In the genomic region with DNA sequence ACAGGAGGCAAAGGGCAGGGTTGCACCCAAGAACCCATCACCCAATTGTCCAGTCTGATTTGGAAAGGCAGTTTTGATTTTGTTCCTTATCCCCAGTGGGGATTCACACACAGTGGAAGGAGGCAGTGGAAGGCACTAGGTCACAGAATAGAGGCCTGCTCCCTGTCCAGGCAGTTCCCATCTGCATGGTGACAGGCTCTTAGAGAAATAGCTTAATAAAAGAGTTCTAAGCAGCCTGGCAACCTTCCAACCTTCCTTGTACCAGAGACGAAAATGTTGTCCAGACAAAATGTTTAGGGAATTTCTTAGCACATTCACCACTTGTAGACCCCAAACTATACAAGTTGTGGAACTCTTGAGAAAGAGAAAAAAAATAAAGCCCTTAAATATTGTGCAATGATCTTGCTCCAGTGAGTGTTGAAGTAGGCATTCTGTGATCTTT, we compare ENCODE assay signal across 12 mouse cellular contexts. TPM values are rescaled to one million over a fixed set of nuclear protein-coding genes. Genes with fewer than 3 reads are reported as not detected.
DNase-seq lines count a peak whose midpoint lies in the region; ATAC-seq and TF ChIP-seq lines count a peak whose summit lies in the region.
"Had no signal": no experiment of that assay in that cellular context is flagged by ENCODE, and none has a peak within 500 bp of the region (broad histone marks: within the 10 kb centered on the region; RNA-seq: fewer than 3 reads in every experiment).

No protein-coding gene starts in this region.

- no peak overlapping the region for H3K4me2 ChIP-seq in liver, embryonic 12.5 days
- no peak overlapping the region for H3K4me2 ChIP-seq in lung, postnatal 0 days (replicated peaks; ENCODE audit: low read depth, low read length)

- TF ChIP-seq CTCF in liver, adult 2 months (IDR thresholded peaks at IDR 0.05; ENCODE audit: low read depth, low read length) = no peak
- no peak for TF ChIP-seq CTCF in brain, embryonic 14.5 days (IDR thresholded peaks at IDR 0.05; ENCODE audit: borderline replicate concordance, extremely low read depth, insufficient read depth, insufficient read length)
- no peak for TF ChIP-seq CTCF in lung, postnatal 0 days (IDR thresholded peaks at IDR 0.05)

- WGBS in heart, embryonic 10.5 days = 31% methylated on average over 1 of the region's 1 CpGs
- 5% methylated on average over 1 of the region's 1 CpGs for WGBS in liver, adult 2 months
- 62% methylated on average over 1 of the region's 1 CpGs for WGBS in liver, embryonic 12.5 days (ENCODE audit: insufficient replicate concordance)
- 6% methylated on average over 1 of the region's 1 CpGs for WGBS in lung, postnatal 0 days

- no peaks in the 10 kb centered on the region for H3K36me3 ChIP-seq in heart, embryonic 10.5 days
- H3K36me3 ChIP-seq in liver, adult 2 months (ENCODE audit: control insufficient read depth, insufficient read depth, low read length) = no peaks in the 10 kb centered on the region
- peaks cover 6% of the 10 kb centered on the region; the same call in 1 of the 2 replicates for H3K36me3 ChIP-seq in liver, embryonic 12.5 days
- no peaks in the 10 kb centered on the region for H3K36me3 ChIP-seq in lung, postnatal 0 days (ENCODE audit: insufficient read depth, low read length)

- peak overlapping the region; percentile 63 for H3K9ac ChIP-seq in liver, adult 2 months (ENCODE audit: low read depth, low read length)
- no peak overlapping the region for H3K9ac ChIP-seq in liver, embryonic 12.5 days
- no peak overlapping the region for H3K9ac ChIP-seq in lung, postnatal 0 days (replicated peaks; ENCODE audit: low read depth)
- H3K9ac ChIP-seq: liver, embryonic 14.5 days had no signal

- TF ChIP-seq EP300 in lung, postnatal 0 days (IDR thresholded peaks at IDR 0.05) = peak; percentile 51; the same call in 1 of the 2 replicates

- peak overlapping the region; percentile 69; the same call in 1 of the 2 replicates for H3K27ac ChIP-seq in heart, embryonic 10.5 days
- peak overlapping the region; percentile 95 for H3K27ac ChIP-seq in liver, adult 2 months (replicated peaks; ENCODE audit: insufficient read depth, low read depth, low read length)
- H3K27ac ChIP-seq in liver, embryonic 12.5 days = no peak overlapping the region
- H3K27ac ChIP-seq in lung, postnatal 0 days (ENCODE audit: low read length) = peak overlapping the region; percentile 66
- H3K27ac ChIP-seq: liver, embryonic 14.5 days had no signal

- H3K4me1 ChIP-seq in heart, embryonic 10.5 days = peaks cover 26% of the 10 kb centered on the region
- peaks cover 10% of the 10 kb centered on the region for H3K4me1 ChIP-seq in liver, adult 2 months (ENCODE audit: control insufficient read depth, insufficient read depth, low read length)
- H3K4me1 ChIP-seq in liver, embryonic 12.5 days = peaks cover 75% of the 10 kb centered on the region
- H3K4me1 ChIP-seq in lung, postnatal 0 days (ENCODE audit: insufficient read depth, low read depth, low read length) = peaks cover 3% of the 10 kb centered on the region; the same call in 1 of the 2 replicates

- DNase-seq in heart, embryonic 10.5 days (ENCODE audit: low spot score) = no peak
- DNase-seq in heart, postnatal 10 days = no peak
- DNase-seq in liver, adult 2 months (ENCODE audit: extremely low read depth, low read depth, low spot score) = peak; percentile 72
- DNase-seq in brain, embryonic 14.5 days (ENCODE audit: low read depth) = peak; percentile 34
- DNase-seq in lung, postnatal 0 days (ENCODE audit: low spot score) = peak; percentile 86
- no peak for DNase-seq in right cerebral cortex, postnatal 10 days (ENCODE audit: low spot score in 2 of 2)
- no peak for DNase-seq in urinary bladder, adult 2 months (ENCODE audit: low spot score)
- DNase-seq: cerebellum, postnatal 36 days; layer of hippocampus, postnatal 36 days had no signal

- no peak for TF ChIP-seq POLR2A in liver, adult 2 months (IDR thresholded peaks at IDR 0.05; ENCODE audit: extremely low read depth, insufficient read depth, low read length)
- TF ChIP-seq POLR2A in brain, embryonic 14.5 days (IDR thresholded peaks at IDR 0.05; ENCODE audit: borderline replicate concordance, extremely low read depth, insufficient read depth, insufficient read length, poor library complexity, severe bottlenecking) = no peak

- no peak for ATAC-seq in liver, embryonic 12.5 days
- peak; percentile 70 for ATAC-seq in lung, postnatal 0 days

- no peaks in the 10 kb centered on the region for H3K9me3 ChIP-seq in heart, embryonic 10.5 days
- peaks cover 6% of the 10 kb centered on the region for H3K9me3 ChIP-seq in liver, embryonic 12.5 days (replicated peaks)
- H3K9me3 ChIP-seq in lung, postnatal 0 days (ENCODE audit: low read length) = no peaks in the 10 kb centered on the region

- intact Hi-C loops in heart, postnatal 10 days (cut with DNase I) = no loop called here

- H3K4me3 ChIP-seq in heart, embryonic 10.5 days = no peak overlapping the region
- peak overlapping the region; percentile 58 for H3K4me3 ChIP-seq in liver, adult 2 months (ENCODE audit: insufficient read depth, low read depth, low read length)
- H3K4me3 ChIP-seq in liver, embryonic 12.5 days = no peak overlapping the region
- no peak overlapping the region for H3K4me3 ChIP-seq in lung, postnatal 0 days (ENCODE audit: low read depth, low read length)

- no peaks in the 10 kb centered on the region for H3K27me3 ChIP-seq in heart, embryonic 10.5 days (ENCODE audit: insufficient read depth, poor library complexity, severe bottlenecking)
- H3K27me3 ChIP-seq in liver, adult 2 months (ENCODE audit: control insufficient read depth, insufficient read depth, low read length) = no peaks in the 10 kb centered on the region
- no peaks in the 10 kb centered on the region for H3K27me3 ChIP-seq in liver, embryonic 12.5 days (replicated peaks)
- H3K27me3 ChIP-seq in lung, postnatal 0 days (replicated peaks; ENCODE audit: insufficient read depth, low read length) = no peaks in the 10 kb centered on the region

- H3K79me2 ChIP-seq in liver, adult 2 months (ENCODE audit: control insufficient read depth, insufficient read depth, low read length) = no peaks in the 10 kb centered on the region; the same call in 1 of the 2 replicates

RNA-seq across cellular contexts. Expression of a gene that starts 39.8 kb away (rescaled TPM):
- not detected in 2 replicates for polyA plus RNA-seq in heart, embryonic 10.5 days (2016; fragmentation: Nextera tagmentation; extraction: Ambion mirVana)
- 1 to 10 TPM in 1 of 2 experiments, not detected in 1; 4.2 TPM for total RNA-seq in heart, postnatal 10 days (2021)
- total RNA-seq in liver, adult 2 months (2014; rRNA removed) = not detected in 2 replicates
- polyA plus RNA-seq in liver, adult 2 months (2012; rRNA removed) = 1.4 and 1.6 TPM in 2 replicates
- not detected in 2 replicates for polyA plus RNA-seq in liver, embryonic 12.5 days (2016; fragmentation: Nextera tagmentation; extraction: Ambion mirVana)
- polyA plus RNA-seq in brain, embryonic 14.5 days (2012; rRNA removed) = not detected in 2 replicates
- 26,192 and 26,425 TPM in 2 replicates for polyA plus RNA-seq in lung, postnatal 0 days (2015; fragmentation: Nextera tagmentation; extraction: Ambion mirVana)
- polyA plus RNA-seq in urinary bladder, adult 2 months (2012; rRNA removed) = 0.23 TPM in 1 of 2 replicates, not detected in the other
- total RNA-seq: gastrocnemius, adult 18-20 months; layer of hippocampus, postnatal 36 days had no signal
- polyA plus RNA-seq: liver, embryonic 14.5 days had no signal

RNA-seq across cellular contexts. Expression of a gene that starts 58.9 kb away (rescaled TPM):
- 15.1 and 19.4 TPM in 2 replicates for polyA plus RNA-seq in heart, embryonic 10.5 days (2016; fragmentation: Nextera tagmentation; extraction: Ambion mirVana)
- total RNA-seq in heart, postnatal 10 days (2021) = 100 to 1,000 TPM; 348 to 380 TPM
- total RNA-seq in liver, adult 2 months (2014; rRNA removed) = 10.3 and 10.9 TPM in 2 replicates
- 0.90 and 1.2 TPM in 2 replicates for polyA plus RNA-seq in liver, adult 2 months (2012; rRNA removed)
- 1.8 and 2.0 TPM in 2 replicates for polyA plus RNA-seq in liver, embryonic 12.5 days (2016; fragmentation: Nextera tagmentation; extraction: Ambion mirVana)
- 2.5 and 6.0 TPM in 2 replicates for polyA plus RNA-seq in brain, embryonic 14.5 days (2012; rRNA removed)
- polyA plus RNA-seq in lung, postnatal 0 days (2015; fragmentation: Nextera tagmentation; extraction: Ambion mirVana) = 151 and 163 TPM in 2 replicates
- 126 and 168 TPM in 2 replicates for polyA plus RNA-seq in urinary bladder, adult 2 months (2012; rRNA removed)

Comparison
In these comparisons a context has a peak if more than half of its experiments do, and no peak if none do; other contexts are left out.
1. DNase-seq: peak in liver, adult 2 months (single experiment), brain, embryonic 14.5 days (single experiment) and lung, postnatal 0 days (single experiment); none in heart, embryonic 10.5 days (single experiment), heart, postnatal 10 days (0 of 2), right cerebral cortex, postnatal 10 days (0 of 2) and urinary bladder, adult 2 months (single experiment).
2. RNA of a gene that starts 39.8 kb away (polyA plus RNA-seq): 26,192 to 26,425 TPM in lung, postnatal 0 days; 1.4 to 1.6 TPM in liver, adult 2 months, 0.23 TPM in urinary bladder, adult 2 months, not detected in heart, embryonic 10.5 days, not detected in liver, embryonic 12.5 days and not detected in brain, embryonic 14.5 days; every median in the first group is over 1,000 times any median in the second.